8 mouse cellular contexts compared by ENCODE assay signal in the genomic region with DNA sequence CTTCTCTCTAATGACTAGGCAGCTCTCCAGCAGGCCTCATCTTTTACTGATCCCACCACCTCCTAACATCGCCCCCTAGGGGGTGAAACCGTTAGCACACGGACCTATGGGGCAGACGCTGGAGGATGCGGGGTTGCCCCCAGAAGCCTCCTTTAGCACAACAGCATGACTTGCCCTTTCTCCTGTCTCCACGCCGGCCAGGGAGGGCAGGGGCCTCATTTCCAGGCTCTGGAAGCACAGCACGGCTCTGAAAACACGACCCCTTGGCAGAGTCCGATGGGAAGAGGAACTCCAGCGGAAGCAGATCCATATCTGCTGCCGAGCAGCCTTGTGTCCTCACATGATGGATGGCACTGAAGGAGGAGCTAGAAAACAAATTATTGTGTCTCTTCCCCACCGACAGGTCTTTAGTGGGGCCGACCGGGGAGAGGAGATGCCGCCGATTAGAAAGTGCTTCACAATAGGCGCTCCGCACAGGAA.
DNase-seq lines count a peak whose midpoint lies in the region; ATAC-seq and TF ChIP-seq lines count a peak whose summit lies in the region.

No protein-coding gene starts in this region.

- no peak overlapping the region for H3K9ac ChIP-seq in midbrain, embryonic 11.5 days (ENCODE audit: low read length)
- no peak overlapping the region for H3K9ac ChIP-seq in midbrain, embryonic 16.5 days (ENCODE audit: low read depth, low read length)
- no peak overlapping the region for H3K9ac ChIP-seq in hindbrain, postnatal 0 days (replicated peaks; ENCODE audit: low read length)
- no peak overlapping the region for H3K9ac ChIP-seq in liver, embryonic 14.5 days (replicated peaks)
- H3K9ac ChIP-seq in stomach, embryonic 14.5 days (replicated peaks; ENCODE audit: low read depth, low read length) = no peak overlapping the region

- H3K27me3 ChIP-seq in midbrain, embryonic 11.5 days (ENCODE audit: control insufficient read depth, insufficient read depth, low read length) = no peaks in the 10 kb centered on the region
- no peaks in the 10 kb centered on the region for H3K27me3 ChIP-seq in midbrain, embryonic 16.5 days (ENCODE audit: control insufficient read depth, insufficient read depth, low read depth, low read length)
- no peaks in the 10 kb centered on the region; the same call in 1 of the 2 replicates for H3K27me3 ChIP-seq in hindbrain, postnatal 0 days (ENCODE audit: insufficient read depth, low read length)
- peaks cover 5% of the 10 kb centered on the region; the same call in 1 of the 2 replicates for H3K27me3 ChIP-seq in liver, embryonic 14.5 days (ENCODE audit: control insufficient read depth, insufficient read depth, low read length)
- H3K27me3 ChIP-seq in stomach, embryonic 14.5 days (ENCODE audit: control insufficient read depth, insufficient read depth, low read length) = no peaks in the 10 kb centered on the region

- DNase-seq in midbrain, embryonic 11.5 days (ENCODE audit: low spot score, missing footprints) = peak; percentile 81
- peak; percentile 39 for DNase-seq in hindbrain, postnatal 0 days (ENCODE audit: low spot score)
- no peak for DNase-seq in liver, embryonic 14.5 days (ENCODE audit: low read depth in 3 of 3, low spot score in 3 of 3)
- DNase-seq in gastrocnemius, postnatal 4 days (ENCODE audit: low spot score in 2 of 2) = no peak
- no peak for DNase-seq in adipocyte (ENCODE audit: low spot score)

- H3K4me2 ChIP-seq in midbrain, embryonic 11.5 days = no peak overlapping the region
- no peak overlapping the region for H3K4me2 ChIP-seq in midbrain, embryonic 16.5 days (ENCODE audit: low read length)
- H3K4me2 ChIP-seq in hindbrain, postnatal 0 days (ENCODE audit: low read depth, low read length) = peak overlapping the region; percentile 43
- no peak overlapping the region for H3K4me2 ChIP-seq in liver, embryonic 14.5 days (ENCODE audit: low read depth)
- H3K4me2 ChIP-seq in stomach, embryonic 14.5 days (replicated peaks; ENCODE audit: low read depth, low read length) = peak overlapping the region; percentile 47

- no peak overlapping the region for H3K4me3 ChIP-seq in midbrain, embryonic 11.5 days (ENCODE audit: low read depth, low read length)
- H3K4me3 ChIP-seq in midbrain, embryonic 16.5 days (ENCODE audit: low read depth, low read length) = no peak overlapping the region
- H3K4me3 ChIP-seq in hindbrain, postnatal 0 days (ENCODE audit: low read length) = no peak overlapping the region
- H3K4me3 ChIP-seq in liver, embryonic 14.5 days (ENCODE audit: insufficient read depth in 1 of 2, low read depth in 2 of 2, low read length in 2 of 2) = no peak overlapping the region
- peak overlapping the region; percentile 16 for H3K4me3 ChIP-seq in stomach, embryonic 14.5 days (ENCODE audit: low read depth, low read length)

- no peaks in the 10 kb centered on the region for H3K36me3 ChIP-seq in midbrain, embryonic 11.5 days (ENCODE audit: control insufficient read depth, insufficient read depth, low read length)
- H3K36me3 ChIP-seq in midbrain, embryonic 16.5 days (ENCODE audit: control insufficient read depth, insufficient read depth, low read length) = no peaks in the 10 kb centered on the region
- H3K36me3 ChIP-seq in hindbrain, postnatal 0 days (ENCODE audit: insufficient read depth, low read length) = no peaks in the 10 kb centered on the region
- no peaks in the 10 kb centered on the region for H3K36me3 ChIP-seq in liver, embryonic 14.5 days (replicated peaks; ENCODE audit: control insufficient read depth, insufficient read depth, low read depth)
- H3K36me3 ChIP-seq in stomach, embryonic 14.5 days (ENCODE audit: control insufficient read depth, insufficient read depth, low read length) = no peaks in the 10 kb centered on the region

- TF ChIP-seq EP300 in liver, embryonic 14.5 days (IDR thresholded peaks at IDR 0.05; ENCODE audit: low read depth) = no peak

- TF ChIP-seq CTCF in hindbrain, postnatal 0 days (IDR thresholded peaks at IDR 0.05; ENCODE audit: low read depth) = peak; percentile 46
- peak; percentile 45; the same call in 1 of the 2 replicates for TF ChIP-seq CTCF in liver, embryonic 14.5 days (IDR thresholded peaks at IDR 0.05; ENCODE audit: low read depth)

- no peaks in the 10 kb centered on the region for H3K9me3 ChIP-seq in midbrain, embryonic 11.5 days (ENCODE audit: control insufficient read depth, low read length)
- H3K9me3 ChIP-seq in midbrain, embryonic 16.5 days (replicated peaks; ENCODE audit: control insufficient read depth, low read length, poor library complexity, severe bottlenecking) = no peaks in the 10 kb centered on the region
- no peaks in the 10 kb centered on the region for H3K9me3 ChIP-seq in hindbrain, postnatal 0 days (ENCODE audit: low read length)
- no peaks in the 10 kb centered on the region for H3K9me3 ChIP-seq in liver, embryonic 14.5 days (ENCODE audit: control insufficient read depth, low read length)
- no peaks in the 10 kb centered on the region for H3K9me3 ChIP-seq in stomach, embryonic 14.5 days (ENCODE audit: control insufficient read depth, low read depth, low read length)

- ATAC-seq in midbrain, embryonic 11.5 days (ENCODE audit: low FRiP score) = no peak
- no peak for ATAC-seq in midbrain, embryonic 16.5 days
- ATAC-seq in granulocyte monocyte progenitor cell, adult 5-6 weeks (replicated peaks; ENCODE audit: poor library complexity, severe bottlenecking) = 0 out of 2 replicates have a peak, but pooled peaks have one; percentile 25
- no peak for ATAC-seq in hindbrain, postnatal 0 days
- ATAC-seq in liver, embryonic 14.5 days (ENCODE audit: insufficient read depth) = no peak
- no peak for ATAC-seq in stomach, embryonic 14.5 days (ENCODE audit: insufficient number of reproducible peaks, insufficient read depth, low FRiP score, low read depth)

- H3K27ac ChIP-seq in midbrain, embryonic 11.5 days (ENCODE audit: low read depth, low read length) = no peak overlapping the region
- no peak overlapping the region for H3K27ac ChIP-seq in midbrain, embryonic 16.5 days (ENCODE audit: low read length)
- H3K27ac ChIP-seq in hindbrain, postnatal 0 days = no peak overlapping the region
- H3K27ac ChIP-seq in liver, embryonic 14.5 days = no peak overlapping the region
- H3K27ac ChIP-seq in stomach, embryonic 14.5 days (ENCODE audit: low read length) = no peak overlapping the region

- 67% methylated on average over 19 of the region's 19 CpGs for WGBS in midbrain, embryonic 11.5 days
- WGBS in midbrain, embryonic 16.5 days = 60% methylated on average over 19 of the region's 19 CpGs
- 43% methylated on average over 19 of the region's 19 CpGs for WGBS in hindbrain, postnatal 0 days
- 23% methylated on average over 19 of the region's 19 CpGs for WGBS in liver, embryonic 14.5 days (ENCODE audit: insufficient replicate concordance)
- 16% methylated on average over 19 of the region's 19 CpGs for WGBS in stomach, embryonic 14.5 days

- H3K4me1 ChIP-seq in midbrain, embryonic 11.5 days (ENCODE audit: control insufficient read depth, insufficient read depth, low read length) = no peaks in the 10 kb centered on the region
- peaks cover 3% of the 10 kb centered on the region; the same call in 1 of the 2 replicates for H3K4me1 ChIP-seq in midbrain, embryonic 16.5 days (ENCODE audit: control insufficient read depth, insufficient read depth, low read length)
- H3K4me1 ChIP-seq in hindbrain, postnatal 0 days (ENCODE audit: insufficient read depth, low read length) = peaks cover 4% of the 10 kb centered on the region; the same call in 1 of the 2 replicates
- no peaks in the 10 kb centered on the region for H3K4me1 ChIP-seq in liver, embryonic 14.5 days (replicated peaks; ENCODE audit: control insufficient read depth in 2 of 2, insufficient read depth in 2 of 2, low read length in 1 of 2)
- H3K4me1 ChIP-seq in stomach, embryonic 14.5 days (ENCODE audit: control insufficient read depth, insufficient read depth, low read length) = peaks cover 5% of the 10 kb centered on the region; the same call in 1 of the 2 replicates

Comparison
In these comparisons a context has a peak if more than half of its experiments do, and no peak if none do; other contexts are left out.
1. DNase-seq: peak in midbrain, embryonic 11.5 days (single experiment) and hindbrain, postnatal 0 days (single experiment); none in liver, embryonic 14.5 days (0 of 3), gastrocnemius, postnatal 4 days (0 of 2) and adipocyte (single experiment).
2. H3K4me2 ChIP-seq: peak in hindbrain, postnatal 0 days (single experiment) and stomach, embryonic 14.5 days (single experiment); none in midbrain, embryonic 11.5 days (single experiment), midbrain, embryonic 16.5 days (single experiment) and liver, embryonic 14.5 days (single experiment).